Mouse (Mus musculus) mesoderm, embryonic 11.5 days (tissue): Measurements from ENCODE around the gene Ppfibp1.

Experiments
- DNase-seq: peaks from one replicate; pipeline ENCODE4 v3.0.0-alpha.2; 2012; ENCODE audit warnings: low read depth, low spot score

Gene Ppfibp1

DNA sequence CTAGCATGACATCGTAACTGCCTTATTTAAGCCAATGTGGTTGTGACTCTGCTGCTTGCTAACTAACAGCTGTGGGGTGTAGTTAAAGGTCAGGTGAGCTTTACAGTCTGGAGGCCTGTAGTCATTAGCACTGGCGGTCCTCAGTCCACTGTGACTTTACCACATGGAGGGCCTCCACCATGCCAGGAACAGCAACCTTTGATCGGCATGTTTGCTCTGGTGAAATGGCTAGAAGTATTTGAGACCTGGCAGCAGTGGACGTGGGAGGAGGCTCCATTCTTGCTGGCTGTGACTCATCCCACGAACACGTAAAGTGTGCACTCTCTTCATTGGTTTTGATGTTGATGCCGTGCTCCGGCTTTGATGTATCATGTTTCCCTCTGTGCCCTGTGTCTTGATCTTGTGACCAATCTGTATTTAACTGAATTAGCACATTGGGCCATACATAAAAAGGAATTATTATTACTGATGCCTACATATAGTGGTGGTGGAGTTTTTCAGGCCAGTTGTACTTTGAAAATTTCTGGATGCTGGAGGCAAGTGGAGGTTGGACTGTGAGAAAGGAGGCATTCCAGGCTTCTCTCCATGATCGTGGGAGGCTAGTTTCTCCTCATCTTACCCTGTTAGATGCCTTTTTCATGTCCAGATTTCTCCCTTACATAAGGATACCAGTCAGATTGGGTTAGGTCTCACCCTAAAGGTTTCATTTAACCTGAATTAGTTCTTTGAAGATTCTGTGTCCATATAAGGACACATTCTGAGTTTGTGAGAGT, 71.8 kb downstream of the Ppfibp1 start:
- DNase-seq = no peak

DNA sequence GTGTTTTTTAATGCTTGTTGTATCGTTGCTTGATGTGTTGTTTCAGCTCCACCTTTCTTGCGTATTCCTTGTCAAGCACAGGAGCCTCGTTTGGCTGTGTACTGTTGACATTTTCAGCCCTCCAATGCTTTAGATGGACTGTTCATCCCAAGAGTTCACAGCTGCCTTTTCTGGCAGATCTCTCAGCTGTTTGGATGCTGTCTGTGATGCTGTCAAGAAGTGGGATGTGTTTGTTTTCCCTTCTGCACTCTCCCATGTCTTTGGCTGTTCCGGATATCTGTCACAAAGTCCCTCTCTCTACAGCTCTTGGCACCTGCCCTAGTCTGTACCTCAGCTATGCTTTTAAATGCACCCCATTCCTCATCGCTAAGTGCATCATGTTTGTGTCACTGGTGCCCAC, 72.7 kb downstream of the Ppfibp1 start:
- no peak for DNase-seq

DNA sequence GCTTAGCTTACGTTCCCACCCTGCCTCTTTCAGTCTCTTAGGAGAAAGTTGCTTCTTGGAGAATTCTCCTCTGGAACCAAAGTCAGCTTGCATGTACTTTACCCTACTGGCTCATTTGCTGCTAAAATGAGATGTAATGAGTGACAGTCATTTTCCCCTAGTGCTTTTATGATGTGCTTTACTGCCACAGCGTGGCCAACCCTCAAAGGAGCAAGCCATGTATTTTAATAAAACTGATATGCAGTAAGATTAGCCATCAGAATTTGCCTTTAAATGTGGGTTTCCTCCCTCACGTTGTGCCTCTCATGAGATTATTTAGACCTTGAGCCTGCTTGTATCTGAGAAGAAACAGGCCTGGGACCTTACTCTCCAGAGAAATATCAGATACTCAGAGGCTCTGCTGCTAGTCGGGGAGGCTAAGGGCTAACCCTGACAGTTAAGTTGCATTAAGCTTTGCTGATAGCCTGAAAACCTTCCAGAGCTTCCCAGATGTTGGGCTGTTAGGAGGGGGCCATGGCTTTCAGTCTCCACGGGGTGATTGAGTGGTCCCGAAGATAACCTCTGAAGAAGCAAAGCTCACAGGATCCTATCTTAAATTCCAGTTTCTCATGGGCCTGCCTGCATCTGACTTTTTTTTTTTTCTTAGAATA, 73.7 kb downstream of the Ppfibp1 start:
- no peak for DNase-seq

DNA sequence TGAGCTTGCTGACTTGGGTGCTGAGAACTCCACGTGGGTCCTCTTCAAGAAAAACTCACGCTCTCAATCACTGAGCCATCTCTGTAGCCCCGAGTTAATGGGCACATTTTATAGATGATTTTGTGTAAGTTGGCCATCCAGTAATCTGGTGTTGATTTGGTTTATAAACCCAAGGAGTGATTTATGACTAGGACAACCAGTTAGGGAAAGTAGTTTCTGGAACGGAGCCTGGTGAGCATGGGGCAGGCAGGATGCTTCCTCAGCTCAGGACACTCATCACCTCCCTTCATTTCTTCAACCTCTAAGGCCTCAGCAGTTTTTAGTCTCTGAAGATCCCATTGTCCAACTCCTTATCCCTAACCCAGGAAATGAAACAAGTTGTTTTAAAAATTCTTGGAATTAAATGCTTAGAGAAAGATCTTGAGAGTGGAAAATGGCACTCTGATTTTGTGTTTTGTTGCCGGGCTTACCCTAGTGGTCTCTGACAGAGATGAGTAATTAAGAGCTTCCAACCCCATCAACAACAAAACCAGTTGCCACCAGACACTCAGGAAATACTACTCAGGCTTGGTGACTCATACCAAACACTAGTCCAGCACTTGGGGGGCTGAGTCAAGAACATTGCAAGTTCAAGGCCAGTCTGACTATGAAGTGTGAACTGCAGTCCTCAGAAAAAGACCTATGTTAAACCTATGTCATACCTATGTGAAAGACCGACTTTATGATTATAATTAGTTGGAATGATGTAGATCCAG, 75.3 kb downstream of the Ppfibp1 start:
- DNase-seq = no peak

DNA sequence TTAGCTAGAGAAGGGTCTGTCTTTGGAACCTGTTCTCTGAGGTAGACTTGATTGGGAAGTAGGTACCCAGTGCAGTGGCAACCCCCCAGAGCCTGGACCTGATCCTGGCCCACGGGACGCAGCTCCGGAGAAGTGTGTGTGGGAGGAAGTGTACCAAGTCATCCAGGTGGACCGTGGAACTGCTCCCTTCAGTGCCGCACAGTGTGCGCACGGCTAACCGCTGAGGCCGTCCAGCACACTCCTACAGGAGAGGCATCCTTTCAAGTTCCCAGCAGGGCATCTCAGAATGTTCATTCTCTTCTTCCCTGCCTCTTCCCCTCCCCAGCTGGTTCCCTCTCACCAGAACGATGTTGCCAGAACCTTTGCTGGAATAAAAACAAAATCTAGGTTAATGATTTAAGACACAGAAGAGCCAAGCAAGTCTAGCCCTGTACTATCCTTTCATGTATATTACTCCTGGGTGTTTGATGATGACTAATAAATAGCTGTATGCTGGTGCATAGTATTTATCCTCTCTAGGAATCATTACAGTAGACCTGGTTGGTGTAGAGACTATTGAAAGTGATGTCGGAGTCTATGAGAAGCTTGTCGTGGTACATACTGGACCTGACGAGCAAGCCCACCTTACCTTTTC, 77.0 kb downstream of the Ppfibp1 start:
- DNase-seq = no peak

DNA sequence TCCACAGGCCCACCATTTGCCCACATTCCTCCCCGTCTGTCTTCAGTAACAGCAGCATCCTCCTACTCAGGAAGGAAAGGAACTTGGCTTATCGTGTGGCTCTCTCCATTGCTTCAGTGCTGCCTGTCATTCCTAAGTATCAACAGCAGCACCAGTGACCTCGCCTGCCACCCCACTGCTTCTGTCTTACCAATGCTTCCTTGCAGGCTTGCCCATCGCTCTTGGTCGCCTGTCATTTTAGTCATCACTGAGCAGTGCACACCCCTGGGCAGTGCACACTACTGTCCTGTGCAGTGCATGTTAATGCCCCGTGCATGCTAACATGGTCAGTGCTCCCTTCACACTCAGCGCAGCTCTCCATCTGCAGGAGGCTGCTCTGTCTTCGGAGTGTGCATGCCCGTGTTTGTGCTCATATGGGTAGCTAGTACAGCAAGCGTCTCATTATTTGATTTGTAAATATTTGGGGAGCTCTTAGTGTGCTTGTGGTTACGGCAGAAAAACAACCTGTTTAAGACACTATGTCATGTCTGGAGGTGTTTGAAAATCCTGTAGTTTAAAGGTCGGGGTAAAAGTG, 78.2 kb downstream of the Ppfibp1 start:
- no peak for DNase-seq

DNA sequence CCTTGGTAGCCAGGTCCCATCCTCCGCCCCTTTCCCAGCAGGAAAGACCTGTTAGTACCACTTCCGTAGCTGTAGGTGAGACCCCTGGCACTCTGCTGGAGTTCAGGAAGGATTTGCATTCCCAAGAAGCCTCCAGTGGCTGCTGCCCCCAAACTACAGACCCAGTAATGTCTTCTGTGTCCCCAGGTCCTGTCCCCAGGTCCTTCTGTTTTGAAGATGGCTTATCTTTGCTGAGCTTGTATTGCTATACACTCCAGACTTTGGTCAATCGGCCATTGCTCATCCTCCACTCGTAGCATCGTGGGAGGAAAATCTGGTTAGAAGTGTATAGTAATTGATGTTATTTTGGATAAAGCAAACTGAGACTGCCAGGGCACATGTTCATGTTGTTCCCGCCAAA, 79.5 kb downstream of the Ppfibp1 start:
- no peak for DNase-seq

DNA sequence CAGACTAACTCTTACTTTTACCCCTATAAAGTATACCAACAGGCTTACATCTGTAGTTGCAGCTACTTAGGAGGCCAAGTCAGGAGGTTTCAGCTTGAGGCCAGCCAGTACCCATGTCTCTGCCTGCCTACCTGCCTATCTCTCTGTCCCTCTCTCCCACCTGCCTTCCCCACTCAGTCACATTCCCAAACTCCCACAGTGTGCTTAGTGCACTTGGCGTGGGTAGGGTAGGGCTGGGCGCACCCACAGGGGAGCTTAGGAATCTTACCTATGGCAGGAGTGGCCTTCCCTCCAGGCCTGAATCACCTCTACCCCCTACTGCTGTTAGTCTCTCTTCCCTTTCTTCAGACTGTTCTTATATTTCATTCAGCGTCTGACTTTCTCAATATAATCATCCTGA, 82.5 kb downstream of the Ppfibp1 start:
- DNase-seq = no peak

DNA sequence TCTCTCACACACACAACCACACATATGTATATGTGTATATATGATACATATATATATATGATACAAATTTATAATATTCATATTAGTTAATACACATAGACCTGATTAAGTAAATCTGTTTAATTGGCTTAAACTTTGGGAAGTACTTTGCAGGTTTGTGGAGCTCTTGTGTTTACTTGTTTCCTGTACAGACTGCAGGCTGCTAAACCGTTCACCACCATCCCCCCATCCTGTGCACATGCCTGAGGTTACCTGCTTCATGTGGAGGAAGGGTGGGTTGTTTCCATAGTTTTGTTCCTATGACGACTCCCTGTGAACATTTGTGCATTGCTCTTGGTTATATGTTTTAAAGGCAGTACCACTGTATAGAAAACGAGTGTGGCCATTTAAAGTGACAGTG, 83.1 kb downstream of the Ppfibp1 start:
- DNase-seq = no peak

DNA sequence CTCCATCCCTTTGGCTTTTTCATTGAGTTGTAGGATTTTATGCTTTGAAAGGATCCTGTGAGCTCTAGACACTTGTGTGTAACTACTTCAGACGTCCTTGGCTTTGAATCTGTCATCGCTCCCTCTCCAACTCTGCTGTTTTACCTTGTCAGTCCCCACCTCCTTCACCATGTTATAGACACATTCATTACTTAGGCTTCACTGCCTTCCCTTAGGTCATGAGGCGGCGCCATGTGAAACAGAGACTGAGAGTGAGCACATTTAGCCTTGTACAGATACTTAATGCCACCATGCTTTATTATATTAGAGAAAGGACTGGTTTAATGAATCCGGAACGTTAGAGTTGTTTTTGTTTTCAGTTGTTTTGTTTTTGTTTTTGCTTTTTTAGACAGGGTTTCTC, 83.7 kb downstream of the Ppfibp1 start:
- DNase-seq = no peak

DNA sequence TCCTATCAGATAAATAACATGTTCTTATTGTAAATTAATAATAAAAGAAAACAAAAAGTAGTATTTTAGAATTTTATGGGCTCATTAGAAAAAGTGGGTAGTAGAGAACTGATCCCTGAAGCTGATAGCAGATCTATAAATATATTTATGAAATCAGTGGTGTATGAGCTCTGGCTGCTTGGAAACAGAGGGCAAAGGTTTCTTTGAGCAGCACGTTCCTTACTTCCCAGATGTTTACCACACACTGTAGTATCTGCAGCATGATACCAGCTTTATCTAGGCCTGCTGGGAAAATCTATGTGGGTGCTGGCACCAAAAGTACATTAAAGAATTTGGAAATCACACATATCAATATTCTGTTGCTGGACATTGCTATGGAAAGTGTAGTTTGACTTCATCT, 84.5 kb downstream of the Ppfibp1 start:
- no peak for DNase-seq

DNA sequence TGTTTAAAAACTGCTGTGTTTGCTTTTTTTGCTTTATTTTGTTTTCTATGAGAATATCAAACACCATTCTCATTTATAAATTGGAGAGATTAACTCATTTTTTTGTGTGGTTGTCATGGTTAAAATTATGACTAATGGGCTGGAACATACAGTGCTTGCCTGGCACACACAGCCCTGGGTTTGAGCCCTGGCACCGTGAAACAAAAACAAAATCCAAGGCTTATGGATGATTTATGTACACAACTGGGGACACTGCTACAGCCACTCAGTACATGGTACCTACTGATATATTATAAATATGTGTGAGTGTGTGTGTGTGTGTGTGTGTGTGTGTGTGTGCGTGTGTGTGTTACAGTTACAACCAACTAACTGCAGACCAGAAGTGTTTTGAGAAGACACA, 85.1 kb downstream of the Ppfibp1 start:
- DNase-seq = no peak

DNA sequence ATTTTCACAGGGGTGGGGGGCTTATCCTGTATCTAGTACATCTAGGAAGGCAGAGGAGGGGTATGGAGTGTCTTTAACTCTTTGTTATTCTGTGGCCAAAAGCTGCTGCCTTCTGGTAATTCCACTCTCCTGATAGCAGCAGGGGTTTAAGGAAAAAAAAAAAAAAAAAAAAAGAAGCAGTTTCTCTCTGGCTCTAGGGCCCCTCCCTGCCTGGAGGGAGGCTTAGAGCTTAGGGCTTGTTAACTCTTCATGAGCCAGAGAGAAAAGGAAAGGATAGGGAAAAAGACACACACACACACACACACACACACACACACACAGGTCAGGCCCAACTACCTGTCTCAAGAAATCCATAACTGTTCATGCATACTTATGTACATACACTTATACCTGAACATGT, 85.5 kb downstream of the Ppfibp1 start:
- no peak for DNase-seq

DNA sequence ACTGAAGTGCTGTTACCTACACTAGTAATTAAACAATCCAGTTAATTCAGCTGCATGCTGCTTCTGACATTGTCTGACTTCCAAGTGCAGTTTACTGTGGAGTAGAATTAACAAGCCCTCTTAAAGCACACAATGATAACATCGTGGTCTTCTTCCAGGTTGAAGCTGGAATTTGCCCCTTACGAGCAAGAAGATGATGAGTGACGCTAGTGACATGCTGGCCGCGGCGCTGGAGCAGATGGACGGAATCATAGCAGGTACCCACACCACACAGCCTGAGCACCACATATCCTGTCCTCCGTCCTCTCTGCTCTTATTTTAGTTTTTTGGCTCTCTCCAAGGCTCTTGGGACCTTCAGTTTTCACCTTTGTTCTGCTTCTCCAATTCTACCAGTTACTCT, 88.2 kb downstream of the Ppfibp1 start:
- DNase-seq = no peak

DNA sequence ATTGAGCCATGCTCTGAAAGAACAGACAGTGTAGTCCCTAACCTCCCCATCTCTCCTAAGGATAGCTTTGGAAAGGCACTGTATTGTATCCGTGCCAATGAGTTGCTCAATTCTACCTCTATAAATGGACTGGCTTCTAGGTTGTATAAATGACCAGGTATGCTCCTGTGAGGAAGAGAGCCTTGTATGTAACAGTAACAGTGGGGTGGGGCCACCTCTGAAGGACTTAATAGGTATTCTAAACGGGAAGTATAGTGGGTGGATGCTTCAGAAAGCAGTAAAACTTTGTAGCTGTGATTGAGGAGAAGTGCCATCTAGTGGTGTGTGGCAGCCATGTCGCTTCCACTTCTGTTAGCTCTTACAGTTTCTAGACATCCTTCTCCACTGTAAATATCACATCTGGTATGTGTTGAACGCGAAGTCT, 90.4 kb downstream of the Ppfibp1 start:
- DNase-seq = no peak

DNA sequence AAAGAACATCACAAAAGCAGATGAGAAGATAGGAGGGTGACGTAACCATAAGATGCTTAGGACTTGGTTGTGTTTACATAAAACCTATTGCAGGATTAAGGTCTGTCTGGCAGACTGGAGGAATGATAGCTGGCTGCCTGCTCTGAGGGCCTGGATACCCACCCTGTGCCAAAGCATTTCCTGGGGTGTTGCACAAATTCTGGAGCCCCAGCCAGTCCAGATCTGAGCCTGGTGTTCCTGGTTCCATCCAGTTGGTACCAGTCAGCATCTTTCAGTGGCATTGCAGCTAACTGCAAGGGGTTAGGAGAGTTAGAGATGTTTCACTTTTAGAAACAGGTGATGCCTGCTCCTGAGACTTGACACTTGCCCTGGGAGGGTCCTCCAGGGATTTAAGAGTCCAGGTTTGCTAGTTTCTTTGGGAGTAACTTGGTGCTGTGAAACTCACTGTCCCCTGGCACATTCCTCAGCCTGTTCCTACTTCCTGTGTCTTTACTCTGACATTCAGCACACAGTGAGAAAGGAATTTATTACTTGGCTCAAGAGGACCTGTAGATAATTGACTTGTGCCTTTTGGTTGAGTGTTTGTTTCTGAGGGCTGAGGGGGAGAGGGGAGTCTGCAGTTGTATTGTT, 90.9 kb downstream of the Ppfibp1 start:
- no peak for DNase-seq

DNA sequence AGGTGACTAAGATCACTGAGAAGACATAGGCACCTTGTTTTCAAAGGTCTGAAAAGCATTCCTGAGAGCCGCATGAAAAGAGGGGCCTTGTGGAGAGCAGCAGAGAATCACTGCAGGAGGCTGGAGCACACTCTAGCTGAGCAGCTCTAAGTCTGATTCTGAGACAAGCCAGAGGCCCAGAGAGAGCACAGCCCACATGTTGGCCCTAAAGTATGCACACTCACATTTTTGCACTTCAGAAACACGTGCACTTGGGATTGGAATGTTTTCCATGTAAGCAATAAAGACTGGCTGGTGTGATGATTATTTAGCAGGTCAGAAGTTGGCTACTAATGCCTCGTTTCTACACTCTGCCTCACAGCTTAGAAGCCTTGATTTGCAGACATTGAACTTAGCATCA, 91.7 kb downstream of the Ppfibp1 start:
- no peak for DNase-seq

DNA sequence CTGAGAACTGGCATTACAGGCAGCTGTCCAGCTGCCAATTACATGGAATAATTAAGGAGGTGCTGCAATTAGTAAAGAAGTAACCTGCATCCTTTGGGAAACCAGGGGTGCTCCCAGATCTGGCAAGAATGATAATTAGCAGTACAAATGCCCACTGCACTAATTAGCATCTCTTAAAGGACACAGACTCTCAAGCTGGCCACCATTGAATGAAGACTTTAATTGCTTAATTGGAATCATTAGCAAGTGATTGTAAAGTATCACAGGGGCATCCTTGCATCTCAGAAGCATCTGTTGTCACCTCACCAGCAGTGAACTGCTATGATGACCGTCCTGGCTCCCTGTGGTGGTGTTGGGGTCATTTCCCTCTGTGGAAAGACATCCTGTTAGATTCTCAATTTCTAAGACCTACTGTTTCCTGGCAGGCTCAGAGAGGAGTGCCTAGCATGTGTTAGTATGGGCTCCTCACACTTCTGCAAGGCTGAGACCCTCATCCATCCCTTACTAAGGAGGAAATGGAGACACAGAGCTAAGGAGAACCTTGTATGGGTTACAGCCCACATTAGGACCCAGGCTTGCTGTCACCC, 93.1 kb downstream of the Ppfibp1 start:
- no peak for DNase-seq

DNA sequence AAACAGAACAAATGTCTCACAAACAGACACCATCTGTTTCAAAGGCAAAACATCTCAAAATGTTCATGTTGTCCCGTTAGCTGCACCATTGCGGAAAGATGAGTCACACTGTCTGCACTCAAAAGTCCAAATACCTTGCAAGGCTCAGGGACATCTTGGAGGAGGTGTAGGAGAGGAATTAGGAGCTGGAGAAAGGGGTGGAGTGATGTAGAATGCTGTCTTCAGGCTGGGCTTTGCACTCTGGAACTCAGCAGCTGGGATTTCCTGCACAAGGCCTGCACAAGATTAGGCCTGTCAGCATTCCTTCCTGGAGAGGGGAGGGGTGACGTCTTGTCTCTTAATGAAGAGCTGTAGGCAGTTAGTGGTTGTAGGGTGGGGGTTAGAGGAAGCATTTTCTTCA, 96.3 kb downstream of the Ppfibp1 start:
- DNase-seq = no peak

DNA sequence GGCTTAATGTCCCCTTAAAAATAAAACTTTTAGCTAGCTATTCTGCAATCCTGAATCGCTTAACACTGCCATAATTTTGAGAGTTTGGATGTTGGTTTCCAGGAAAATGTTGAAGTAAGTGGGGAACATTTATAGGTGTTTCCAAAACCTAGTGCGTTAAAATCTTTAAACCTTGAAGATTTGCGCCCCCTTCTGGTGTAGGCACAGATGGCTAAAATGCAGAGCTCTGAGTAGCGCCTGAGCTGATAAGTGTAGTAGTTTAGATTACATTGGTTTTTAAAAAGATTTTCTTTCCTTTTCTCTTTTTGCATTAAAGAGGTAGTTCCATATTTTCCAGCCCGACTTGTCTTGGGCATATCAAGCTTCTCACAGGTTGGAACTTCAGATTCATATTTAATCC, 105.9 kb downstream of the Ppfibp1 start:
- peak; percentile 54 for DNase-seq

DNA sequence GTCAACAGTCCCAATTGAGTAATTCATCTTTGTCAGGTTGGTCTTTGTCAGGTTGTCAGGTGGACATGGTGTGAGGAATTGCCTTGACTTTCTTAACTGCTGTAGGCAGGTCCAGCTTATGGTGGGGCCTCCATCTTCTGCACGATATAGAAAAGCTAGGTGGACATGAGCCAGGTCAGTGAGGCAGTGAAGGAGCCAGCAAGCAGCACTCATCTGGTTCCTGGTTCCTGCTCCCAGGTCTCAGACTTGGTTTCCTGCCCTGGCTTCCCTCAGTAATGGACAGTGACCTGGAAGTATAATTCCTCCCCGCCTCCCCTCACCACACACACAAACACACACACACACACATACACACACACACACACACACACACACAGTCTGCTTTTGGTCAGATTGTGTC, 107.1 kb downstream of the Ppfibp1 start:
- no peak for DNase-seq
